Mouse (Mus musculus) spleen, adult 2 months (tissue): ENCODE measurements at regions not wholly inside any gene's neighbourhood (a gene's known extent, or its start where the extent isn't known, plus 50 kb on each side); places are given as distances from the start of the nearest gene placed in this dataset.

ENCODE experiments used
- CTCF ChIP-seq: fragments of 200-500 bp; IDR thresholded peaks from 2 replicates; pipeline ENCODE4 v1.5.1; 2011; ENCODE audit warnings: mild to moderate bottlenecking, inconsistent platforms; ENCODE audit not compliant: insufficient read depth, insufficient read length, insufficient replicate concordance; ENCODE audit errors: extremely low read depth
- POLR2A ChIP-seq: fragments of 200-500 bp; IDR thresholded peaks from 2 replicates; pipeline ENCODE4 v1.6.1; 2011; ENCODE audit warnings: low read depth, low read length, inconsistent platforms

DNA sequence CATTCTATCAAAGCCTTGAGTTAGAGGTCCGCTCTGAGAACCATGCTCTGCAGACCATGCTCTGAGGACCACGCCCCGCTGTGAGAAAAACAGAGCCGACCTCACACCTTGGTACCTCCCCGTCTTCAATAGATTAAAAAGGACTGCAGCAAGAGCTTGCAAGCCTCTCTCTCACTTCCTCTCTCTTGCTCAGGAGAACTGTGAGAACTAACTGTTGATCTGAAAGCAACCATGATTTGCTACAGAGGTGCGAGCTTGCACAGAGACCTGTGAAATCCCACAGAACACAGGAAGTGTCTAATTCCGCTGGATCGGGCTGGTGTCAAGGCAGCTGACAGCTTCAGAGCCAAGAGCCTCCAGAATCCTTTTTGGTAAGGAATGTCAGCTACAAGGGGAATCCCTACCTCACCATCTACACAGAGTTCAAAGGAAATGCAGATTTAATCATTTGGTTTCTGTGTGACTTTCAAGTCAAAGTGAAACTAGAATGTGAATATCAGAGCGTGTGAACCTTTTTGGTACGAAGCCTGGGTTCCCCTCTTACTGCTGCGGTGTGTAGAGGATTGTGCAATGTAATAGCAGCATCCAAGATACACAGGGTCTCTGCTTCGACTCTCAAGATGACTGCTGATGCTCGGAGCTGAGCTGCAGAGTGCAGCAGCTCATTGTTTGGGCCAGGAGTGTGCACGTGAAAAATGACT lies 315.3 kb upstream of the Klf3 start:
- TF ChIP-seq CTCF (no peak), POLR2A (peak; percentile 30)
